Mouse (Mus musculus): ENCODE measurements at regions not wholly inside any gene's neighbourhood (a gene's known extent, or its start where the extent isn't known, plus 50 kb on each side); places are given as distances from the start of the nearest gene placed in this dataset.

DNA sequence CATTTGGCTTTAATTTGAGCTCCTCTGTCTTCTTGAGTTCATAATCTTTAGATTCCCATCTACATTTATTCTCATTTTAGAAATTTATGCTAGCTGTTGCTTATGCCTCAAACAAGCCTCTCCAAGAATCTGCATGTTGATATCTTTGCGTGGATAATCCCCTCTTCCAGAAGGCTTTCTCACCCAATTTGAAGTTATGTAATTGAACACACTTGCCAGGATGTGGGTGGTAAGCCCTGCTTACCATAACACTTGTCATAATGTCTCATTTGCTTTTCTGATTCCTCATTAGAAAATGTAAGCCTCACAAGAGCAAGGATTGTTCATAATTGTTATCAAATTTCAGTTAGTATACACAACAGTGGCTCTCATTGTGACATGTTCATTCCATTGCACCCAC is 266.0 kb downstream of the Olfm4 start:
- DNase-seq, result no peak

DNA sequence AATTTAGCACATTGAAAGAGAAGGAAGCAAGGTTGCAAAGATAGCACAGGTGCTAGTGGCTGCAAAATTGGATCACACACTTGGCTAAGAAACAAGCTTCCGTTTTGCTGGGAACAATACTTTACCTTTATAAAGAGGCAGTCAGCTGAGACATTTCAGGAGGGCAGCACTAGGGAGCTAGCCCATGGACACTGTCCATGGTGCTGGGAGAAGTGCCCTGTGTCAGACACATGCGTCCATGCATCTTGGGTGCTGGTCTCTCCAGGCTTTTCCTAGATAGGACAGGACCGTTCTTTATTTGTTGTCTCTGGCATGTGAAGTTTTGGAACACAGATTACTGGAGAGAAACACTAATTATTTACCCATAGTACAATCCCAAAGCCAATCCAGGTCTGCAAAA is 273.2 kb downstream of the Olfm4 start:
- DNase-seq, result no peak

DNA sequence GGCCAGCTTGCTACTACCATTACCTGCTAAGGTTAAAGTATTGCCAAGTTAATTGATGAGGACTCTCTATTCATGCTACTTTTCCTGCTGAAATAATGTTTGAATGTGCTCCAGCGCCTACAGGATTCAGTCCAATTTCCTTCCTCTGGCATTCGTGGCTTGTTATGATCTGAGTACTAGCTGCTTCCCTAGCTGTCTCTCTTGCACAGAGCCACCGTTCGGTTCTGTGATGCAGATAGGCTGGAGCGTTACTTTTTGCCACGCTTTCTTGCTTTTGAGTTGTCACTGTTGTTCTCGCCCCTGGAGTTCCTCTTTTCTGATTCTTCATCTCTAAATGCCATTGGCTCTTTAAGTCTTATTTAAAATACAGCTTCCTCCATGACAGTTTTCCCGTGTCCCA is 279.3 kb downstream of the Olfm4 start:
- DNase-seq, result no peak

DNA sequence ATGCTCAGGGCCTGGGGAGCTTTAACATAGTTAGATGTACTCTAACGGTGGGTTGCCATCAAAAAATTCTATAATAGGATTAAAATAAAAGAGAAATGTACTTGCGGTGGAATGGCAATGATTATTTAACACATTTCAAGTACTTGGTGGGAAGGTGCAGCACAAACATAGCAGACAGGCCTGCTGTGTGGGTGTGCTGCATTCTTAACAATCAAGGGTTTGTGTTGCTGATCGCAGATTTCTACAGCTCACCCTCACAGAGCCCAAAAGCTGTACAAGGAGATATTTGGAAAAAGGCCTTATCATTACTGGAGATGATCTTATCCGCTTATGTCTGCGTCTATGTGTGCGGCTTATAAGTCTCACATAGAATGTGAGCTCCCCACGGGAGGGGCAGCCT is 281.2 kb downstream of the Olfm4 start:
- no peak for DNase-seq

DNA sequence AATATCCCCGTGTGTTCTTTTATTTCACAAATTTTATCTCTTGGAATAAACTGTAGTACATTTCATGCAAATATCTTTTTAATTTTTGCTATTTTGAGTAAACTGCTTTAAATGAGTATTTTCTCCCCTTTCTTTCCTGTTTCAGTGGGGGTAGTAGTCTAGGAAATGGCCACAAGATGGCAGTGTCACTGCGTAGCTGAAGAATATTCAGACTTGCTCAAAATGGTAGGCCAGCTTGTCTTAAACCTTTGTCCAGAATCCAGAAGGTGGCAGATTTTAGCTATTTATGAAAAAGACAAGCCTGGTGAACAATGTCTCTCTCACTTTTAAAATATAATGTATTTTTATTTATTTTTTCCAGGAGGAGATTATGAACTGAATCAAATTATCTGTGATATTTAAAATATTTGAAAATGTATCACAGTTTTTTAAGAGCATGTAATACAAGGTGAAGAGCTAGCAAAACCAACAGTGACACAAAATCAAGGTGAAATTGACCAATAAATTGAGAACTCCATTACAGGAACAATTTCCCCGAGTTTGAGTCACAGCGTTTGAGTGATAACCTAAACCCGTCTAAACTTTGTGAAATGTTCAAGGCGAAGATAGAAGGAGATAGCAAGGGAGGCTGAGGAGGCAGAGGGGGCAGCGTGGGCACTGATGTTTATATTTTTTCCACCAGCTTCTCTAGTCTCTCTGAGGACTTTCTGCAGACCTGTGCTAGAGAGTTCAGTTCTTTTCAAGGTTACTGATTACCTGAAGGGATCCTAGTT is 285.5 kb downstream of the Olfm4 start:
- DNase-seq, result peak; percentile 20

DNA sequence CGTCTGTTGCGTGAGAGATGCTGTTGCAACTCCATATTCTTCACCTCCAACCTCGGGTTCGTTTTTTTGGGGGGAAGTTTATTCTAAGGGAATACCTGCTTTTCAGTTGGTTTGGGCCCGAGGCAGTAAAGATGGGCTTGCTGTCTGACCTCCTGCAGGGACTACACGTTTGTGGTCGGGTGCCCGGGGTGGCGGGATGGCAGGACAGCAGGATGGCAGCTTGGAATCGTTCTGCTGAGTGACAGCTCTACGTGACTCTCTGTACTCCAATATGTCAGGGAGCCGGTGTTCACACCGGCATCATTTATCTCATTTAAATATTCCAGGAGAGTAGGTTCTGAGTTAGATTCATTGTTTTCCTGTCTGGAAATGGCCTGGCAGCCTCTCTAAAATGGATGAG is 286.2 kb downstream of the Olfm4 start:
- DNase-seq, result no peak

DNA sequence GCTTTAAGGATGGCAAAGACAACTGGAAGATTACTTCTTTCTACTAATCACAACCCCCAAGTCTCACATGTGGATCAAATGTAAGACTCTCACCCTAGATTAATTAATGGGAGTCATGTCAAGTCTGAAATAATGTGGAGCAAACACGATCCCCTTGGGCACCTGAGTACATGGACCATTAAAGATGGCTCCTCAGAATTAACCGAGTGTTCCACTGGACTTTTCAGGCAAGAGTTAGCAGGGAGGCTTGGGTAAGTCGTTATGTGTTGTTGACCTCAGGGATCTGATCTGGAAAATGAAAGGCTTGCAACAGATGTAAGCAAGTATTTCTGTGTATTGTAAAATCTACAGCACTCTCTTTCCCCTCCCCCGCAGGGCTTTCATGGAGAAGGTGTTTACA is 296.3 kb downstream of the Olfm4 start:
- no peak for DNase-seq

DNA sequence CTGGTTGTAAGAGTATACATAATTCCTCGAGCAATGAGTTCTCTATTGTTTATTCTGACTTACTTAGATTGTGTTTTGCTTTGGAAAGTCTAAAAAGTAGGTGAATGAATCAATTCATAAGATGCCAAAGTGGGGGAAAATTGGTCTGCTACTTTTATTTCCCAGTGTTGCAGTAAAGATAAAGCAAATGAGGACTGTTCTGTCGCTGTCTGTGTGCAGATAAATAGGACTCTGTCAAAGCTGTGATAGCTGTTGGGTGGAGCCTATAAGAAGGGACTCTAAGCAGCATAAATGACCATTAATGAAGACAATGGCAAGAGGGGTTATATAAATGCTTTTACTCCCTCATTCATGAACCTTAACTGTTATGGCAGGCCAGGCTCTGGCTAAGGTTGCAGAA is 299.8 kb downstream of the Olfm4 start:
- DNase-seq, result no peak

DNA sequence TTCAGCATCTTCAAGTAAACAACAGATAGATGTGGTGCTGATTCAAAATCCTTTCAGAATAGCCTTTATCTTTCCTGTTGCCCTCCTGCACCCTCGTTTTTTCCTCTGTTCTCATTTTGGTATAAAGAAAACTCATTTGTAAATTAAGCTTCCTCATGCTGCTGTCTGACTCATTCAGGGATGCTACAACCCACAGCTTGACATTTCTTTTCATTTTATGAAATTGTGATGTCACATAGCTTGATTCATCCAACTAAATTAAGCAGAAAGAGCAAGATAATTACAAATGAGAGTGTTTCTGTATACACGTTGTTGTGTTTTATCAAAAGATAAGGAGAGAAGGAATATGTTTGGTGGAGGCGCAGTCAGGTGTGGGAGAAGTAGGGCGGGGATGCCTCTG is 307.5 kb downstream of the Olfm4 start:
- DNase-seq, result no peak

DNA sequence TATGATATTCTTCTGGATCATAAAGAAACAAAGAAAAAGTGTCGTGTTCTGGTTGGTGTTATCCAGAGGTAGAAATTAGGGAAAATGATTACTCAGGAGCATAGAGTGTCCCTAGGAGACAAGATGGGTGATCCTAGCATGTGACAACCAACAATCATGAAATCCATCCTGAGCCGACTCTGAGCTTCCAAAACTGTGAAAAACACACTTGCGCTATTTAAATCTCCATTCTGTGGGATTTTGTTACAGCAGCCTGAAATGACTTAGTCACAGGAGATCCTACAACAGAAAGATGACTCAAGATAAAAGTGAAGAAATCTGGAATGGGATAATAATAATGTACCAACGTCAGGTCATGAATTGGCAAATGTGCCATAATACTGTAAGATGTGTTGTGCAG is 309.5 kb downstream of the Olfm4 start:
- DNase-seq, result no peak

DNA sequence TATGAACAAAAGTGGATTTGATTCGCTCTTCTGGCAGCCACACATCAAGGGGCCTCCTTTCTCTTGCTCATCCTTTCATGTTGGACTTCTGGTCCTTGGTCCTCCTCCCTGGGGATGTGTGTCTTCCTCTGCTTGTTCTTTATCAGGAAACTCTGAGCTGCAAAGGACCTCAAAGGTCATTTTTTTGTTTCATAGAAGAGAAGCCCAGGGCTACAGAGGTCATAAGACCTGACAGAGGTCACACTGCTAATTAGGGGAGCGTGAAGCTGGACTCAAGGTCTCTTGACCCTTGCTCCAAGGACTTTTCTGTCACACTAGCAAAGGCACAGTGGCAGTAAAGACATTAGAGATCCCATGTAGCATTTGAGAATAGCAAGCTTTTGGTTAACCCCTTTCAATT is 345.8 kb downstream of the Olfm4 start:
- no peak for DNase-seq

DNA sequence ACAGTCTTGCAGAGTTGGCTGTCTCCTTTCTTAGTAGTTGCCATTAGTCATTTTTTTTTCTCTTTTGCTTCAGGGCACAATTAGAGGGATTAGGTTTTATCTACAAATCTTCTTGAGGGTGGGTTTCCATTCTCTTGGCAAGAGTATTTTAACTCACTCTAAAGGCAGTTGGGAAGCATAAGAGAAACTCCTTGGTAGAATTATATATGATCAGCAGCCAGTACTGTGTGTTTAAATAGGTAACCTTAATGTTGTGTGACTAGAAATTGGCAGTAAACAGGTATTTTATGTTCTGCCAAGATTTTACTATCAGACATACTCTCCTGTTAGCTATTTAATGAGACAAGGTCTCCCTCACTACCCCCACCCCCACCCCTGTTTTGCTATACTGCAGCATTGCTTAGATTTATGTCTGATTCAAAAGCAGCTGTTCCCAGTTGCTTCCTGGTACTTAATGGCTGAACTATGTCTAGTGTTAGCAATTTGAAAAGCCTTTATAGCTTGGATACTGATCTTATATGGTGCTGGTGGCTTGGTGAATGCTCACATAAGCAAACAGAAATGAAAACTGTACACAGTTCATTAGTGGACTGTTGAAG is 378.2 kb downstream of the Olfm4 start:
- no peak for DNase-seq

DNA sequence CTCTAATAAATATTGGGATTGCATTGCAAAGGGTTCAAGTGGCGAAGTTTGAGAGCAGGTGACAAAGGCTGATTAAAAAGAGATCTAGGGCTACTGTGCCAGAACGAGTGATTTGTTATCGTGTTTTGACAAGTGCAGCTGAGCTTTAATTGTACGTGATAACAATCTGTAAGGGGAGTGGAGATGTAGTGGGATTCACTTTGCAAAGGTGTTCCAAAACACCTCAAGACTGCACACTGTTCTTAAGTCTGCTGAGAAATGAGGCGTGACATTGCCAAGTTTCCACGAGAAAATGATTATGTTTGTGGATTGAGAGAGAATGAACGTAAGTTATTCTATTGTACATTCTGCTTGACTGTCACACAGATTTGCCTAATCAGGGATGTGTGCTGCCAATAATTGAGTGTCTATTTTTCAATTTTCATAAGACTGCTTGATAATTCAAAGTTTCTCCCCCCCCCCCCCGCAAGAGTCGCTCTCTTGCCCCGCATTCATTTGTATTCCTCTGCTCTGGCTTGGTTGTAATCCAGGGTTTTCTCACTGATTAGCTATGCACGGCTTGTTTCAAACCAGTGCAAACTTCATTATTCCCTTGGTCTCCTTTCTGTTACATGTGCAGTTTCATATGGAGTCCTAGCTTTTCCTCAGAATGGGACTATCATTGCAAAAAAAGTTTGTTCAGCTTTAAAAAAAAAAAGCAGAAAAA is 385.7 kb downstream of the Olfm4 start:
- DNase-seq, result no peak

DNA sequence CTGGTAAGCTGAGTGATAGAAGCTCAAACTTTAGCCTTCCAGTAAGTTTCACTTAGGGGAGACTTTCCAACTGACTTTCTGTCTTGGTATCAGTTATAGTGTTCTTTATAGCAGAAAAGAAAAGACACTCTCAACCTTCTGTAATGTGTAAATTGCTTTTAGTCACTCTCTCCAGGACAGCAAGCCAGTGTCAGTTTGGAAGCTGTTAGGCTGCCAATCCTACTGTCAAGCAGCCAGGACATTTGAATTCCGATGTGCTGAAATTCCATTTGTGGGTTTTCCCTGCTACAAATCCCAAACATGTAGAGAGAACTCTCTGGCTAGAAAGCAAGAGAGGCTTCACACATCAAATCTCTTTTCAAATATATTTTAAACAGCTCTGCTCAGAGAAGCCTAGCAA is 390.4 kb downstream of the Olfm4 start:
- DNase-seq, result no peak

DNA sequence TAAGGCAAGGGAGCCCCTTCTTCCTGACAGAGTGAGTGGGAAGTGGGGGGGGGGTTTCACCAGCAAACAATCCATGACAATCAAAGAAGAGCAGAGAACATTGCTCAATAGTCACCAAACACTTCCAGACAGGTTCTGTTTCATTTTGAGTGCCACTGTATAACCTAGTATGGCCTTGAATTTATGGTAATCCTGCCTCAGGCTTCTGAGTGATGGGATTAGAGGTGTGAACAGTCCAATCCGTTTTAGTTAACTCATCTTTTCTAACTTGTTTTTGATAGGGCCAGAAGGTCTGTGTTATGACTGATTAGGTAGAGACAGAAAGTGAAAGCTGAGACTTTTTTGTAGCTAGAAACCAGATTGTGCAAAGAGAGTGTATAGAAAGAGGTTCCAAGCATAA is 393.2 kb downstream of the Olfm4 start:
- no peak for DNase-seq

DNA sequence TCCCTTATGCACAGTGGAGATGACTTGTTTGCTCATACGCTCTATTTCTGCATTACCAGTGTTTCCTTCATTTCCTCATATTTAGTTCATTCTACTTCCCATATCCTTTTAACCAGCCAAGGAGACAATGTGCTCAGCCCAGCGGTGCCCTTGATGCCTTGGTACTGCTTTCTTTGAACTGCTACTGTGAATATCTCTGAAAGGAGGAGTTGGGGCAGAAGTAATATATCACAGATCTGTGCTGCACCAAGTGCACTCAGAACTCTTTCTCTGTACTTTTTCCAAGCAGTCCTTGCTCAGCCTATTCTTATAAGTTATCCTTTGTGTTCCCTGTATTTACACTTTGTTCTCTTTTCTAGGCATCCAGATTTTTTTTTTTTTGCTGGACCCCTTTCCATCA is 407.5 kb downstream of the Olfm4 start:
- no peak for DNase-seq

DNA sequence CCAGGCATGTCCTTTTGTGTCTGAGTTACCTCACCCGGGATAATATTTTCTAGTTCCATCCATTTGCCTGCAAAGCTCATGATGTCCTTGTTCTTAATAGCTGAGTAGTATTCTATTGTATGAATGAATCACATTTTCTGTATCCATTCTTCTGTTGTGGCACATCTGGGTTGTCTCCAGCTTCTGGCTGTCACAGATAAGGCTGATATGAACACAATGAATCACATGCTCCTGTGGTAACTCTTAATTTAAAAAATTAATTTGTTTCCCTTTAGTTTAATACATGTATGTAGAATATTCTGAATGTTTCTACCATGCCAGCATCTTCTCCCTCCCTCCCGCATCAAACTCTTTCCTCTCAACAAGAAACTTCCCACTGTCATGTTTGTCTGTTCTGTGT is 424.4 kb downstream of the Olfm4 start:
- no peak for DNase-seq

DNA sequence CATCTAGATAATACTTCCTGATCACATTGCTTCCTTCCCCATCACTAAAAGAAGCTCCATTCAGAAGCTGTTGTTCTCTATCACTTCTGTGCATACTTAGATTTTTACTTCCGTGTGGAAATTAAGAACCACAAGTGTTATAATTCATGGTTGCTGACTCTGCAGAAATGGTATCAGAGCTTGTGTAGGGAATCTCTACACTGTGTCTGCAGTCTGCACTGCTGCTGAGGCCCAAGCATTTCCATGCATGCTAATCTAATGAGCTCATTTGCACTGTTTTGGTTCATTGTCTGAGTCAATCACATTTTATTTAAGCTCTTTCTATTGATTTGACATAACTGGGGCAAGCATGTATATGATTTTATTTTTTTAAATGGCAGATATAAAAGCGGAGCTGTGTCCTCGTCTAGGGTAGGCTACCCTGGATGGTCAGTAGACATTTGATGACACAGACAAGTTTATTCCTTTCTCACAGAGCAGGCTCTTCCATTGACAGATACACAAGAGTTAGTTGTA is 435.0 kb downstream of the Olfm4 start:
- no peak for DNase-seq

DNA sequence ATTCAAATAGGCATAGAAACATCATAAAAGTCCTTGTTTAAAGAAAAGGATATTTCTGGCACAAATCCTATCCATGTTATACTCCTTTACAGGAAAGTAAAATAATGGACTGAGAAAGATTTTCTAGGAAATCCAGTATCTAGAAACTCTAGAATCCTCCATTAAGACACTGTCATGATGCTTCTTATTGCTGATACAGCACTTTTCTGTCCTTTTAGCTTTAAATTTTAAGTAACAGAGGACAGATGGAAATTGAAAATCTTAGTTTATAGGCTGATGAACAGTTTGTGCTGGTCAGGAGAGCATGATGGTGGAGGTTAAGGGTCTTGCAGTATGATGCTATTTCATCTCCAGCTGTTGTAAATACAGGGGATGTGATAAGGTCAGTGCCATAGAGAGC is 459.9 kb downstream of the Olfm4 start:
- no peak for DNase-seq

DNA sequence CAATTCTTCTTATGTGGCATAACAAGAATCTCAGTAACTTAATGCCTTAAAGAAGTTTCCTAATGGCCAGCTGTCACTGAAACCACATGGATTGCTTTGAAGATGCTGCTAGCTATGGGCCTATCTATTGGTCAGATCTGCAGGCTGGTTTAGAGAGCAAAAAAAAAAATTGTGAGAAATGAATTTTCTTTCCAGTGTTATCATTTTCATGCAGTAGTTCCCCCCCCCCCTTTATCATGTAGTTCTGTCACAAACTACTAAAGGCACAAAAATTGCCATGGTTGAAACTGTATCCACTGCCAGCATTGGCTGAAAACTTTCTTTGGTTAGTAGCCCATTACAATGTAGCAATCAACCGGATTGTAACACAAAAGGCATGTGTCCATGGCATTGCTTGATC is 487.6 kb downstream of the Olfm4 start:
- DNase-seq, result no peak

DNA sequence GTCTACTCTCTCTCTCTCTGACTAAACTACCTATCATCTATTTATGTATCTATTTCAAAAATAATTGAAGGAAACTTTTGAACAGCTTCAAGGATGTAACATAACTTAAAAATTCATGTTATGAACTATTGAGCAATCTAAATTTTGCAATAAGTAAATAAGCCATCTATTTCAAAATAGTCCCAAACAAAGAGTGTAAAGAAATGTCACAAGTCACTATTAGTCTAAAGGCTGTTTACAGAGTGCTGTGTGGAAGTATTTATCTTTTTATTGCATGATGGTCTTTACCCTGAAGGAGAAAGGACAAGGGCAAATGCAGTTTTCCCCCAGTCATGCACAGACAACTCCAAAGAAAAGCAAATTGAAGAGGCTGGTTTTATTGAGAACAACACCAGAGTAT is 496.0 kb downstream of the Olfm4 start:
- DNase-seq, result no peak

DNA sequence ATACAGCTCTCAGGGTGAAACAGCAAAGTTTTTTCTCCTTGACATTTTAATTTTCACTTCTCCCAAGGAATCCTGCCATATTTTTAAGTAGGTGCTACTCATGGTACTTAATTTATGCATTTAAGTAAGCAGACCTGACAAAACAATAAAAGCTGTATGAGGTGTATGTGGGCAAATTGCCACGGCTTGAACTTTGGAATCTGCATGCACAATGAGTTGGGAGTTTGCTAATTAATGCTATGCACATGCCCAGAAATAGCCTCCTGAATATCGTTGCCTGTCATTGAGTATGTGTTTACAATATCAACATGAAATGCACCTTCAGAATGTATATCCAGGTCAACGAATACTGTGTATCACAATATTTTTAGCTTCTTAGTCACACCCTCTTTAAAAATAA is 498.9 kb downstream of the Olfm4 start:
- DNase-seq, result no peak

DNA sequence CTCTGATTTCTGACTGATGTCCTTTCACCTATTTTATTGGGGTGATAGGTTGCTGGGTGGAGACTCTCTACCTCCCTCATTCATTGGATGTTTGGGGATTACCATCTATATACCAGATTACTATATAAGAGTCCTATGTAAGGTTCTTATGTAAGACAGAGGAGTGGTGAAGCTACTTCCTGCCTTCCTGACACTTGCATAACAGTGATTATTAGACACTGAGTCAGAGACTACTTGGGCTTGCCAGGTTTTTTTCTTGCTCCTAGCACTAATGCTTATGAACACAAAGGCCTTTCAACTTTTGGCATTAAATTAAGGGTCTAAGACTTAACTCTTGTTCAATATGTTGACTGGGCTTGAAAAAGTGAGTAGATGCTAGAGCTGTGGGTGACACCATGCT is 500.4 kb downstream of the Olfm4 start:
- no peak for DNase-seq

DNA sequence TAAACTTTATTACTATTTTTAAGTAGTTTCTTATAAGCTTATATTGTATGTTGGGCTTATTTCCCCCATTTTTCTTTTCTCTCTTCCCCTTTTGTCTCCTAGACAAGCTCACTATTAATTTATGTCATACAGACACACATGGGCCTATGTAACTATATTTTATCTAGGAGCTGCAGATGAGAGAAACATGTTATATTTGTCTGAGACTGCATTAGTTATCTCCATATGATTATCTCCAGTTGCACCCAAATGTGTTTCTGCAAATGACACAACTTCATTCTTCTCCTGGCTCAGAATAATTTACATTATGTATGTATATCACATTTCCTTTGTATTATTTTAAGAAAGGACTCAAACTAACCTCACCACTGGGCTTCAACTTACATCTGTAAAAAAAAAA is 501.3 kb downstream of the Olfm4 start:
- DNase-seq, result no peak
